Mouse (Mus musculus): ENCODE results near the gene Dusp12. TPM values are rescaled to one million over a fixed set of nuclear protein-coding genes. Genes with fewer than 3 reads are reported as not detected.

Dusp12 gene
- polyA plus RNA-seq, 1 experiment from 2014 or later = 32.9 TPM

- Histone ChIP-seq H3K27ac (ENCODE audit: low read depth, low read length) (no peak overlapping the region), H3K36me3 (ENCODE audit: control insufficient read depth, insufficient read depth, low read length) (no peaks in the 10 kb centered on the region), H3K27me3 (ENCODE audit: control insufficient read depth, insufficient read depth, low read length) (no peaks in the 10 kb centered on the region), H3K9me3 (ENCODE audit: control insufficient read depth, low read length) (no peaks in the 10 kb centered on the region), H3K4me2 (ENCODE audit: low read depth) (no peak overlapping the region), H3K9ac (ENCODE audit: low read length) (no peak overlapping the region), H3K4me1 (ENCODE audit: control insufficient read depth, insufficient read depth, low read length) (no peaks in the 10 kb centered on the region), H3K4me3 (ENCODE audit: low read depth, low read length) (no peak overlapping the region)
- ATAC-seq (ENCODE audit: insufficient read depth, low FRiP score, low TSS enrichment) = no peak
- WGBS = 90% methylated on average over 6 of the region's 6 CpGs
- DNase-seq (ENCODE audit: low spot score) = no peak
These were observed 39.1 kb upstream of the Dusp12 start for GRCm38 (mm10) chr1:170924485-170924884.

GRCm38 (mm10) chr1:170919308-170919707, 34.0 kb upstream of the Dusp12 start:
- 93% methylated on average over 8 of the region's 8 CpGs for WGBS
- ATAC-seq (ENCODE audit: insufficient read depth, low FRiP score, low TSS enrichment) = no peak
- Histone ChIP-seq H3K9ac (ENCODE audit: low read length) (no peak overlapping the region), H3K9me3 (ENCODE audit: control insufficient read depth, low read length) (no peaks in the 10 kb centered on the region), H3K4me3 (ENCODE audit: low read depth, low read length) (no peak overlapping the region), H3K27ac (ENCODE audit: low read depth, low read length) (no peak overlapping the region), H3K4me1 (ENCODE audit: control insufficient read depth, insufficient read depth, low read length) (no peaks in the 10 kb centered on the region), H3K36me3 (ENCODE audit: control insufficient read depth, insufficient read depth, low read length) (no peaks in the 10 kb centered on the region), H3K27me3 (ENCODE audit: control insufficient read depth, insufficient read depth, low read length) (no peaks in the 10 kb centered on the region), H3K4me2 (ENCODE audit: low read depth) (no peak overlapping the region)
- no peak for DNase-seq (ENCODE audit: low spot score)

- H3K36me3 ChIP-seq (ENCODE audit: control insufficient read depth, insufficient read depth, low read length) = no peaks in the 10 kb centered on the region
- no peak overlapping the region for H3K4me3 ChIP-seq (ENCODE audit: low read depth, low read length)
- no peak overlapping the region for H3K4me2 ChIP-seq (ENCODE audit: low read depth)
- no peak overlapping the region for H3K27ac ChIP-seq (ENCODE audit: low read depth, low read length)
- no peak overlapping the region for H3K9ac ChIP-seq (ENCODE audit: low read length)
- ATAC-seq (ENCODE audit: insufficient read depth, low FRiP score, low TSS enrichment) (no peak), DNase-seq (ENCODE audit: low spot score) (no peak)
- no peaks in the 10 kb centered on the region for H3K4me1 ChIP-seq (ENCODE audit: control insufficient read depth, insufficient read depth, low read length)
- no peaks in the 10 kb centered on the region for H3K27me3 ChIP-seq (ENCODE audit: control insufficient read depth, insufficient read depth, low read length)
- H3K9me3 ChIP-seq (ENCODE audit: control insufficient read depth, low read length) = no peaks in the 10 kb centered on the region
- 87% methylated on average over 5 of the region's 5 CpGs for WGBS
These were observed 30.3 kb upstream of the Dusp12 start for GRCm38 (mm10) chr1:170915657-170916056.

- Histone ChIP-seq H3K4me1 (ENCODE audit: control insufficient read depth, insufficient read depth, low read length) (0 out of 2 replicates have a peak, but pooled peaks cover 3% of the 10 kb centered on the region), H3K36me3 (ENCODE audit: control insufficient read depth, insufficient read depth, low read length) (no peaks in the 10 kb centered on the region), H3K9me3 (ENCODE audit: control insufficient read depth, low read length) (no peaks in the 10 kb centered on the region), H3K9ac (ENCODE audit: low read length) (no peak within 1 kb of the TSS), H3K27me3 (ENCODE audit: control insufficient read depth, insufficient read depth, low read length) (peaks cover 16% of the 10 kb centered on the region), H3K4me2 (ENCODE audit: low read depth) (no peak within 1 kb of the TSS), H3K4me3 (ENCODE audit: low read depth, low read length) (no peak within 1 kb of the TSS), H3K27ac (ENCODE audit: low read depth, low read length) (no peak within 1 kb of the TSS)
- 77% methylated on average over 5 of the region's 5 CpGs for WGBS
- ATAC-seq (ENCODE audit: insufficient read depth, low FRiP score, low TSS enrichment) (no peak), DNase-seq (ENCODE audit: low spot score) (no peak)
These were observed 27.7 kb upstream of the Dusp12 start, which contains the start of gene Fcrlb for GRCm38 (mm10) chr1:170912891-170913615. Gene Fcrlb, minus strand, starts transcription at chr1:170912941.

GRCm38 (mm10) chr1:170911907-170912660, 26.7 kb upstream of the Dusp12 start:
- H3K4me1 ChIP-seq (ENCODE audit: control insufficient read depth, insufficient read depth, low read length) = peaks cover 6% of the 10 kb centered on the region; the same call in 1 of the 2 replicates
- ATAC-seq (ENCODE audit: insufficient read depth, low FRiP score, low TSS enrichment) = no peak
- peaks cover 26% of the 10 kb centered on the region for H3K27me3 ChIP-seq (ENCODE audit: control insufficient read depth, insufficient read depth, low read length)
- 82% methylated on average over 11 of the region's 11 CpGs for WGBS
- no peak overlapping the region for H3K27ac ChIP-seq (ENCODE audit: low read depth, low read length)
- DNase-seq (ENCODE audit: low spot score) = no peak
- H3K9ac ChIP-seq (ENCODE audit: low read length) = no peak overlapping the region
- H3K36me3 ChIP-seq (ENCODE audit: control insufficient read depth, insufficient read depth, low read length) = no peaks in the 10 kb centered on the region
- no peak overlapping the region for H3K4me3 ChIP-seq (ENCODE audit: low read depth, low read length)
- no peaks in the 10 kb centered on the region for H3K9me3 ChIP-seq (ENCODE audit: control insufficient read depth, low read length)
- no peak overlapping the region for H3K4me2 ChIP-seq (ENCODE audit: low read depth)

- Histone ChIP-seq H3K36me3 (ENCODE audit: control insufficient read depth, insufficient read depth, low read length) (no peaks in the 10 kb centered on the region), H3K9ac (ENCODE audit: low read length) (no peak overlapping the region), H3K4me3 (ENCODE audit: low read depth, low read length) (peak overlapping the region; percentile 58), H3K4me1 (ENCODE audit: control insufficient read depth, insufficient read depth, low read length) (peaks cover 6% of the 10 kb centered on the region; the same call in 1 of the 2 replicates), H3K4me2 (ENCODE audit: low read depth) (peak overlapping the region; percentile 96), H3K9me3 (ENCODE audit: control insufficient read depth, low read length) (no peaks in the 10 kb centered on the region), H3K27ac (ENCODE audit: low read depth, low read length) (no peak overlapping the region), H3K27me3 (ENCODE audit: control insufficient read depth, insufficient read depth, low read length) (peaks cover 35% of the 10 kb centered on the region)
- ATAC-seq (ENCODE audit: insufficient read depth, low FRiP score, low TSS enrichment) = peak; percentile 45; the same call in 1 of the 2 replicates
- DNase-seq (ENCODE audit: low spot score) = peak; percentile 49
- WGBS = 2% methylated on average over 21 of the region's 21 CpGs
These were observed 23.0 kb upstream of the Dusp12 start for GRCm38 (mm10) chr1:170908341-170908740.

- WGBS = under 1% methylated on average over 71 of the region's 71 CpGs
- ATAC-seq (ENCODE audit: insufficient read depth, low FRiP score, low TSS enrichment) (peak; percentile 67), DNase-seq (ENCODE audit: low spot score) (peak; percentile 58)
- peaks cover 35% of the 10 kb centered on the region for H3K27me3 ChIP-seq (ENCODE audit: control insufficient read depth, insufficient read depth, low read length)
- H3K9ac ChIP-seq (ENCODE audit: low read length) = peak overlapping the region; percentile 54
- peak overlapping the region; percentile 58 for H3K4me3 ChIP-seq (ENCODE audit: low read depth, low read length)
- H3K27ac ChIP-seq (ENCODE audit: low read depth, low read length) = no peak overlapping the region
- H3K4me1 ChIP-seq (ENCODE audit: control insufficient read depth, insufficient read depth, low read length) = peaks cover 6% of the 10 kb centered on the region; the same call in 1 of the 2 replicates
- no peaks in the 10 kb centered on the region for H3K36me3 ChIP-seq (ENCODE audit: control insufficient read depth, insufficient read depth, low read length)
- no peaks in the 10 kb centered on the region for H3K9me3 ChIP-seq (ENCODE audit: control insufficient read depth, low read length)
- peak overlapping the region; percentile 96 for H3K4me2 ChIP-seq (ENCODE audit: low read depth)
These were observed 22.3 kb upstream of the Dusp12 start for GRCm38 (mm10) chr1:170907456-170908191.

- ATAC-seq (ENCODE audit: insufficient read depth, low FRiP score, low TSS enrichment) = no peak
- H3K4me1 ChIP-seq (ENCODE audit: control insufficient read depth, insufficient read depth, low read length) = peaks cover 6% of the 10 kb centered on the region; the same call in 1 of the 2 replicates
- DNase-seq (ENCODE audit: low spot score) = peak; percentile 45
- H3K4me3 ChIP-seq (ENCODE audit: low read depth, low read length) = peak overlapping the region; percentile 58
- no peak overlapping the region for H3K27ac ChIP-seq (ENCODE audit: low read depth, low read length)
- 17% methylated on average over 11 of the region's 11 CpGs for WGBS
- peak overlapping the region; percentile 54 for H3K9ac ChIP-seq (ENCODE audit: low read length)
- peak overlapping the region; percentile 96 for H3K4me2 ChIP-seq (ENCODE audit: low read depth)
- H3K27me3 ChIP-seq (ENCODE audit: control insufficient read depth, insufficient read depth, low read length) = peaks cover 35% of the 10 kb centered on the region
- no peaks in the 10 kb centered on the region for H3K36me3 ChIP-seq (ENCODE audit: control insufficient read depth, insufficient read depth, low read length)
- no peaks in the 10 kb centered on the region for H3K9me3 ChIP-seq (ENCODE audit: control insufficient read depth, low read length)
These were observed 21.7 kb upstream of the Dusp12 start for GRCm38 (mm10) chr1:170907111-170907455.

All from neural tube, embryonic 11.5 days (tissue).